Mouse (Mus musculus) hematopoietic stem cell, adult 5-6 weeks (primary cell): ENCODE data around the gene Sox6. TPM values are rescaled to one million over a fixed set of nuclear protein-coding genes. Genes with fewer than 3 reads are reported as not detected.
A peak's percentile ranks its signal among the peaks of the same experiment; 100 is the strongest.

ENCODE experiments used
- ATAC-seq, 2 experiments: fragments of 125-278 bp in 1 of 2; replicated peaks in 1 of 2; 2 replicates each; pipeline ENCODE4 v1.8.0; 2016 to 2017; ENCODE audit warnings: inconsistent platforms in 2 of 2, mild to moderate bottlenecking in 2 of 2, moderate number of reproducible peaks in 2 of 2, low read depth in 1 of 2, moderate TSS enrichment in 1 of 2; ENCODE audit not compliant: low FRiP score in 2 of 2, poor library complexity in 2 of 2, severe bottlenecking in 2 of 2, insufficient read depth in 1 of 2, low TSS enrichment in 1 of 2
- total RNA-seq: library from RNA; stranded (forward); fragments of 172-1452, 232-1000 nt; gene quantifications from 2 replicates; pipeline ENCODE4 v1.2.3, GENCODE M21; 2017

Sox6 gene
- total RNA-seq, 1 experiment from 2014 or later, result 10.1 TPM

- no peak for ATAC-seq
These were observed 172.5 kb downstream of the Sox6 start for GRCm38 (mm10) chr7:115865979-115866697.

DNA sequence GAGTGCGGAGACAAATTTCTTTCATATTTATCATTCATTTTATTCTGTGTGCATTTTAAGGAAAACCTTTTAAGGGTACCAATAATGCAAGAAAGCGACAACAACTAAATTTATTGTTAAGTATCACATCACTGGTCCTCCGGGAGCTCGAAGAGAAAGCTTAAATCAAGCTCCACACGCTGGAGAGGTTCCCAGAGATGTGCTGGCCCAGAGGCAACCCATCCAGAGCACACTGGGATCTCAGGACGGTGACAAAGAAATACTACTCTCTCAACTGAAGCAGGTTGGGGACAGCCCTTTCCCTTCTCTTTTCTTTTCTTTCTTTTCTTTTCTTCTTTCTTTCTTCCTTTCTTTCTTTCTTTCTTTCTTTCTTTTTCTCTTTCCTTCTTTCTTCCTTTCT lies 173.4 kb downstream of the Sox6 start:
- ATAC-seq, result no peak

- ATAC-seq, result no peak
These were observed 174.2 kb downstream of the Sox6 start for GRCm38 (mm10) chr7:115864411-115864810.

DNA sequence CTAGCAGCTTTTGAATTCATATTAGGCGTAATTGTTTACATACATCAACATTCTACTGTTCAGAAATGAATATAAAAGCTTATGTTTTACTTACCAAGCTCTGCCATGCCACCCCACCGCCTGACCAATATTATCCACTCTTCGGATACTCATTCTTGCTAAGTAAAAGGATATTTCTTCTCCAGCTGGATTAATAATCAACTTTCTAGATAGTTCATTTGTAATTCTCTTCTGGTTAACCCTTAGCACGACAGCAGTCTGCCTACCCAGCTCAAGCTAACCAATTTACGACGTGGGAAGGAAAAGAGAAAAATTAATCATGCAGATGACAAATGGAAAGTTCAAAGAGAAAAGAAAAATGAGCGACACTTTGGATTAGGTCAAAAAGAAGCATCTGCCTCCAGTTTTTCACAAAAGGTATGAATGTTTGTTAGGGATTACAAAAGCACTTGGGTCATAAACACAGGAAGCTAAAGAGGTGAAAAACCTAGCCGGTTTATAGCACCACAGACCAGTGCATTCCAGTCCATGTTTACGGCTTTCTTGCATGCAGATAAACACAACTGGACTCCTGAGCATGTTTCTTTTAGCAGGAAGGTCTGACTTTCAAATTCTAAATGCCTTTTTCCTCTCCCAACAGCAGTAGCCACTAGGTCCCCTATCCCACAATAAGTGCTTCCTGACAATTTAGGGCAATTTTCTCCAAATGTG lies 178.8 kb downstream of the Sox6 start:
- no peak for ATAC-seq

DNA sequence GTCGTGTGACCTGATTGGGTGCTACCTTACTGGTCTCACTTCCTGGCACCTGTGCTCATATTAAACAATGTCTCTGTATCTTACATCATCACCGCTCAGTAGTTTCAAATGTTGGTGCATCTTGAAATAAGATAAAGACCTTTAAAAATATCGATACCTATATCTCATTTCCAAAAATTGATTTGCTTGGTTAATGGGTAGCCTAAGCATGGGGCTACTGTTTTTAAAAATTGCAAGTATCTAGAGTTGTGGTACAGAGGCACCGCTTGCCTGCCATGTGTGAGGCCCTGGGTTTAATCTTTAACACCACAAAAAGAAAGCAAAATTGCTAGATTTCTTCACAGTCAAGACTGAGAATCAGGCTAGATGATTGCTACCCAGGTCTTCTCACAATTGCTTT lies 187.5 kb downstream of the Sox6 start:
- no peak for ATAC-seq

DNA sequence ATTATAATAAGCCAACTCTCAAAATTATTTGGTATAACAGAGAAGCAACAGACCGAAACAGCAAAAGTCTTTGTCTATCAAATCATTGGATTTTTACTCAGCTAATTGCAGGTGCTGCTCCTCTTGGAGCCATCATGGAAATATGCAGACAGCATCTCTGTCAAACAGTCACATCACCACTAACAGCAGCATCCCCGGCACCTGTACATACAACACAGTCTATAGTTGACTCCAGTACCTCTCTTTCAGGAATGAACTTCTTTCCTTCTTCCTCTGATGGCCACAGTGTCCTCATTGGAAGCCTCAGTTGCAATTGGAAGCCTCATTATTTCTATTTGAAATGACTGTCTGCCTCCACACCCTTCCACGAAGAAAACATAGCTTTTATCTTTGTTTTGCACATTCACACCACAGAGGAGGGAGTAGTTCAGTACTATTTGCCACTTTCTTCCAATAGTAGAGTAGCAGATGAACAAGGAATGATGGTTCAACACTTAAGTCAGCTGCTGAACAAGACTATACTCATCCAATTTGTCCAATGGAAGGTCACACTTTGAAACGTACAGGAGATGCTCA lies 192.7 kb downstream of the Sox6 start:
- no peak for ATAC-seq

DNA sequence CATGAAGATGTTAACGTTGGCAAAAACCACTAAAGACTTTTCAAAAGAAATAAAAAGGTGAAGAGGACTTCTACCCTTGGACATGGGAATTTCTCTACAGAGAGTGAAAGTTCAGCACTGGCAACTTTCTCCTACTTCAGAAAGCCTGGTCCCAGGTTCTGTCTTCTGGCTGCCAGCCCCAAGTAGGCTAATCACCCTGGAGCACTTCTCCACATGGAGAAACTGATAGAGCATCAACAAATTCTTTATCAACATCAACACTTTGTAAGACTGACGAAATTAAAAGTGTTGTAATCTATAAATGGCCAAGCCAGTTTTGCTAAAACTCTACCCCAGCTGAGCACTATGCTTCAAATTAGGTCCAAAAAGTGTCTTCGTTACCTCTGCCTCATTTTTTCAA lies 193.7 kb downstream of the Sox6 start:
- ATAC-seq, result peak in 1 of 2 experiments; percentile 25; a peak in 1 of 4 replicates

- ATAC-seq, result peak in 1 of 2 experiments; percentile 42; a peak in 1 of 4 replicates
These were observed 194.2 kb downstream of the Sox6 start for GRCm38 (mm10) chr7:115844431-115844830.

- no peak for ATAC-seq
These were observed 196.3 kb downstream of the Sox6 start for GRCm38 (mm10) chr7:115842251-115842650.

DNA sequence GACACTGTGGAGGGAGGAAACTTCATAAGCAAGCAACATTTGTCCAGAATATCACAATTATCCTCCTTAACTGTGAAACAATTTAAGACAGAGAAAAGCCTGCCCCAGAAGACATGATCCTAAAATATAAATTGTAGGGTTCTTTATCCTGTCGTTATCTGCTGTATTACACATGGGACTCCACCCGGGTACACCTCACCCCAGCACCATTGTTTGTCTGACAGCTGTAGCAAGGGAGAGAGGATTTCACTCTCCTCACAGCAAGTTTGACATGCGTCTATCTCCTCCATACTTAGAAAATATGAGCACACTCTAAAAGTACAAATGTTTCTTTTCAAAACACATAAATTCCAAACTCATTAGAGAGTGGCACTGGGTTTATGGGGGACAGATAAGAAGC lies 198.0 kb downstream of the Sox6 start:
- no peak for ATAC-seq

DNA sequence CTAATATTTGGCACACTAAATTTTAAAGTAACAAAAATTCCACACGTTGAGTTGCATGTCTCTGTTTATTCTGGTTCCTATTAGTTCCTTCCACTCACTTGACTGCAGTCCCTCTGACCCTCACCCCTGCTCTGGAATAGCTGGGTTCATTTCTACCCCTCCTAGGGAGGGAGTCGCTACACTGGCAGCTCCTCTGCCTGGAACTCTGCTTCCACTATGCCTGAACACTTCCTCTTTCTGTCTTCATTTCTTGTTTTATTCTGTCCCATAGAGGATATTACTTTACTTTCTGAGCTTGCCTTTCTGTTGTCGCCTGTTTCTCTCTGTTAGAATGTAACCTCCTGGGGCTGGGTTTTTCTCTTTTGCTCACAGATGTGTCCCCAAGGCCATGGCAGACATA lies 203.6 kb downstream of the Sox6 start:
- peak; percentile 54 to 61; a peak in 2 of 4 replicates for ATAC-seq

DNA sequence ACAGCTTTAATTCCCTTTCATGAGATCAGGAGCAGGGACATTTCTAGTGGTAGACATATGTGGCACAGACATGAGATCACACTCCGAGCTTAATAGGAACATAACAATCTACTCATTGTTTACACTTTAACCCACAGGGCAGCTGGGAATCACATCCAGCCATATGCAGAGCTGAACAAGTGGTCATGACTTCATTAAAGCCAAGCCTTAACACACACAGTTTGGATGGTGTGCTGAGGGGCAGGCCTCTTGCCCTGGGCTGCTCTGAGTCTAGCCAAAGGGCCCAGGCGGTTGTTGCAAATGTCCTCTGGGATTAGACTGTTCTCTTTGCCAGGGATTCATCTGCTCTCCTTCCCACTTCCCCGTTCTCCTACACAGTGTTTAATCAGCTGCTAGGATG lies 204.9 kb downstream of the Sox6 start:
- no peak for ATAC-seq

DNA sequence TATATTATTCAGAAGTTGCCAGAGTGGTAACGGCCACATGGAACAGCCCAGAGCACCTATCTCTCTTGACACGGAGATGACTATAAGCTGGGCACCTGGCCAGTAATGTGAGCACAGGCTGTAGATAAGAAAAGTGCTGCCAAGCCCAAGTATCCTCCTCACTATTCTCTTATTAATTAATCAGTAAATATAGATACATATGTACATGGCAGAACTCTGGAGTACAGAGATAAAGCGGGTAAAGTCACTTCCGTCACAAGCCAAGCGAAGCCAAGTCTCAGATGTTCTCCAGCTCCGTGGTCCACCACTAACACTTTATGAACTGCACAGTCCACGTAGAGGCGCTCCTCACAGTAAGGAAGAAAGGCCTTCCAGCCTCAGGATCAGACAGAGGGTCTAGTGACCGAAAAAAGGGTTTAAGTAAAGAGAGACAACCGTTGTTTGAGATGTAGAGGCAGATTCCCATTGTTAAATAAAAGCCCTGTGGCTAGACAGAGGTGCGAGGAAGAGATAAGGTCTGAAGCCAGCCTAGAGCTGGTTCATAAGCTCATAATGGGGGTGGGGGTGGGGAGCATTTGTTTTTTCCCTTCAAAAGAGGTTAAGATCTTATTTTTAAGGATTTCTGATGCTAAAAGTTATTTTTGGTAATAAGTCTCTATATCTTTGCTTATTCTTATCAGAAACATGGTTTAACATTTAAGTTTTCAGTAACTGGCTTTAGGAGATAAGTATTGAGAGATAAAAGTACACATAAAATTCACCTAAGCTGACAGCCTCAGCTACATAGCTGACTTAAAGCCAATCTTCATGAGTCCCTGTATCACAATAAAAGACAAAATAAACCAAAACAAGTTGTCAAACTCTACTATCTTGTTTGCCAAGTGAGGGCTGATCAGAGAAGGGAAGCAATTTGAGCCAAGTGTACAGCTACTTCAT lies 207.4 kb downstream of the Sox6 start:
- ATAC-seq, result peak in 1 of 2 experiments; percentile 55; a peak in 1 of 4 replicates

DNA sequence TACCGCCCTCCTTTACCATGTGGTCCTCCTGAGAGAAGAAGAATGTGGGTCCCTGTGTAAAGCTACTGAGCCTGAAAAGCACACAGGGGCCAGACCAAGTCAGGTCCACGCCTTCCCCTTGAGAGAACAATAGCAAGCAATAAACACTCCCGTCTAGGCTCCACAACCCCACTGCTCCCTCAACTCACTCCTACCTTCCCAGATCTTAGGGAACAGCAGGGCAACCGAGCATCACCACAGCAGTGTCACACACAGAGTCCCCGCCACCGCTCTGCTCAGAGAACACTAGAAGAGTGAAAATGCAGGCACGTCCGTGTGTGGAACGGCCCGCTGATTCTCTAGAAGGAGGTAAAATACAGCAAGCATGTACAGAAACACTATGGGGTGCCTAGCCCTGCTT lies 208.2 kb downstream of the Sox6 start:
- no peak for ATAC-seq

GRCm38 (mm10) chr7:115829756-115830155 lies 208.8 kb downstream of the Sox6 start:
- no peak for ATAC-seq

DNA sequence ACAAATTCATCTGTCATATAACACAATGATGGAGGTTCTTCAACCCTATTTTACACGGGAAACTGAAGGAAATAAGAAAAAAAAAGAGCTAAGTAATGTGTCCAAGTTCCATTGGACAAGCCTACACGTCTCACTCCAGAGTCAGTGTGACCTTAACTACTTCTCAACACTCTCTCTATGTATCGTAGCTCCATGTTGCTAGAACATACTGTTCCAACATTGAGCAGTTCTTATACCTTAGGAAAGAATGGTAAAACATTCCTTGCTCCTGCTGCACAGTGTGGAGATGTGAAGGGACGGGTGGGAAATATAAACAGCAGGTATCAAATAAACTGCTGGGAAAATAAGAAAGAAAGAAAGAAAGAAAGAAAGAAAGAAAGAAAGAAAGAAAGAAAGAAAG lies 209.3 kb downstream of the Sox6 start:
- ATAC-seq, result no peak

- ATAC-seq, result no peak
These were observed 213.3 kb downstream of the Sox6 start for GRCm38 (mm10) chr7:115825295-115825694.
